Mouse (Mus musculus) left cerebral cortex, postnatal 4 days (tissue): ENCODE results near the gene Zfp46. TPM values are rescaled to one million over a fixed set of nuclear protein-coding genes. Genes with fewer than 3 reads are reported as not detected.

Experiments used
- DNase-seq: peaks from one replicate; pipeline ENCODE4 v3.0.0-alpha.2; 2022
- intact Hi-C: fragments of 180-260 bp; cut with DNase I; formaldehyde crosslinking; loops from one replicate; pipeline ENCODE4 v1.15.1; 2025
- total RNA-seq, 2 experiments: library from RNA; stranded (reverse); gene quantifications; 2 replicates each; pipeline ENCODE4 v1.2.3; 2021

Gene Zfp46
- total RNA-seq, 2 experiments from 2014 or later = 102 to 108 TPM

- intact Hi-C loops = no loop called here
- DNase-seq = peak; percentile 100
These were observed 26.0 kb downstream of the Zfp46 start, which contains the start of gene Hnrnpr for GRCm38 (mm10) chr4:136310229-136311041. TSS of gene Hnrnpr (plus strand) at chr4:136310942.

GRCm38 (mm10) chr4:136311042-136311999, 26.8 kb downstream of the Zfp46 start:
- intact Hi-C loops = no loop called here
- peak; percentile 34 for DNase-seq

GRCm38 (mm10) chr4:136312616-136313015, 28.1 kb downstream of the Zfp46 start:
- intact Hi-C loops = no loop called here
- no peak for DNase-seq

- no peak for DNase-seq
- intact Hi-C loops = no loop called here
These were observed 33.2 kb downstream of the Zfp46 start for GRCm38 (mm10) chr4:136317667-136318066.

GRCm38 (mm10) chr4:136320016-136320415, 35.5 kb downstream of the Zfp46 start:
- DNase-seq = no peak
- intact Hi-C loops = no loop called here

- intact Hi-C loops = no loop called here
- peak; percentile 5 for DNase-seq
These were observed 39.7 kb downstream of the Zfp46 start for GRCm38 (mm10) chr4:136324226-136324625.

- no peak for DNase-seq
- intact Hi-C loops = no loop called here
These were observed 42.8 kb downstream of the Zfp46 start for GRCm38 (mm10) chr4:136327238-136327637.

- no peak for DNase-seq
- intact Hi-C loops = no loop called here
These were observed 43.6 kb downstream of the Zfp46 start for GRCm38 (mm10) chr4:136328115-136328514.

- intact Hi-C loops = no loop called here
These were observed 47.2 kb downstream of the Zfp46 start for GRCm38 (mm10) chr4:136331709-136332108.

GRCm38 (mm10) chr4:136333191-136333590, 48.7 kb downstream of the Zfp46 start:
- DNase-seq = no peak
- intact Hi-C loops = no loop called here

More at GRCm38 (mm10) chr4:136331709-136332108, 47.2 kb downstream of the Zfp46 start:
- DNase-seq = no peak

- intact Hi-C loops = no loop called here
- no peak for DNase-seq
These were observed 50.6 kb downstream of the Zfp46 start for GRCm38 (mm10) chr4:136335065-136335464.

- DNase-seq = no peak
These were observed 52.6 kb downstream of the Zfp46 start for GRCm38 (mm10) chr4:136337129-136337528.

More at GRCm38 (mm10) chr4:136337129-136337528, 52.6 kb downstream of the Zfp46 start:
- intact Hi-C loops = no loop called here

Other genes with a start within 250 kb of the Zfp46 start
- gene Rpl11, start 231.3 kb upstream of the Zfp46 start, total RNA-seq = 100 to 1,000 TPM; 347 to 361 TPM
- gene Id3, start 141.2 kb upstream of the Zfp46 start, total RNA-seq = 10 to 100 TPM; 50.9 to 52.7 TPM
- gene E2f2, start 112.3 kb upstream of the Zfp46 start, total RNA-seq = 1 to 10 TPM; 1.4 to 1.5 TPM
- gene Asap3, start 78.3 kb upstream of the Zfp46 start, total RNA-seq = 1 to 10 TPM; 4.2 to 4.9 TPM
- 1 to 10 TPM in 1 of 2 experiments, under 1 TPM in 1; 0.92 to 1.2 TPM for gene Tcea3, start 37.0 kb upstream of the Zfp46 start, total RNA-seq
- gene Hnrnpr, start 26.3 kb downstream of the Zfp46 start, total RNA-seq = 100 to 1,000 TPM; 158 to 159 TPM
- gene Htr1d, start 138.8 kb downstream of the Zfp46 start, total RNA-seq = 1 to 10 TPM; 3.0 to 3.4 TPM
- gene 6030445D17Rik, start 177.6 kb downstream of the Zfp46 start, total RNA-seq = under 1 TPM; 0.46 to 0.58 TPM
- 10 to 100 TPM; 24.6 to 33.8 TPM for gene Luzp1, start 185.1 kb downstream of the Zfp46 start, total RNA-seq